Mouse (Mus musculus): Measurements from ENCODE around the gene Gm6657.

The Gm6657 gene

GRCm38 (mm10) chr12:78193942-78194341, at the start of gene Gm6657:
Gm6657 (plus strand) TSS chr12:78194242.
- no peak for DNase-seq

- no peak for DNase-seq
These were observed 40.6 kb upstream of the Gm6657 start for GRCm38 (mm10) chr12:78153308-78154002.

GRCm38 (mm10) chr12:78170178-78170577, 23.9 kb upstream of the Gm6657 start:
- DNase-seq: no peak

- no peak for DNase-seq
These were observed 20.1 kb upstream of the Gm6657 start for GRCm38 (mm10) chr12:78173945-78174344.

GRCm38 (mm10) chr12:78174671-78175070, 19.4 kb upstream of the Gm6657 start:
- no peak for DNase-seq

GRCm38 (mm10) chr12:78181452-78181851, 12.6 kb upstream of the Gm6657 start:
- no peak for DNase-seq

GRCm38 (mm10) chr12:78195368-78195767, 1.3 kb downstream of the Gm6657 start:
- no peak for DNase-seq

DNA sequence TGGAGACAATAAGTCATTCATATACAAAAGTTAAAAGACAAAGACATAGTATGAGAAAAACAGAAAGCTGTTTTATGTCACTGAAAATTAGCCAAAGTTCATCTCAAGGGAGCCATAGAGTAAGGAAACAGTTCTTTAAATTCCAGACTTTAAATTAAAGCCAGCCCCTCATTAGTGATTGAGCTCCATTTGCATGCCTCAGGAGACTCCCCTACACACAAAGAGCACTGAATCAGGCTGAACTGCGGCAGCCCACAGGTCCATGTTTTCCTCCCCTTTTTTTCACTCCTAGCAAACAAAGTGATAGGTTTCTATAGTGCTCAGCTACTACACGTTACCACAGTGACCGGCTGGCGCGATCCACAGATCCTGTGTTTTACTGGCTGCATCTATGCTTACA, 9.6 kb downstream of the Gm6657 start:
- DNase-seq: no peak

GRCm38 (mm10) chr12:78205915-78206570, 12.0 kb downstream of the Gm6657 start:
- DNase-seq: peak; percentile 69 to 73

GRCm38 (mm10) chr12:78206571-78206960, 12.5 kb downstream of the Gm6657 start:
- no peak for DNase-seq

DNA sequence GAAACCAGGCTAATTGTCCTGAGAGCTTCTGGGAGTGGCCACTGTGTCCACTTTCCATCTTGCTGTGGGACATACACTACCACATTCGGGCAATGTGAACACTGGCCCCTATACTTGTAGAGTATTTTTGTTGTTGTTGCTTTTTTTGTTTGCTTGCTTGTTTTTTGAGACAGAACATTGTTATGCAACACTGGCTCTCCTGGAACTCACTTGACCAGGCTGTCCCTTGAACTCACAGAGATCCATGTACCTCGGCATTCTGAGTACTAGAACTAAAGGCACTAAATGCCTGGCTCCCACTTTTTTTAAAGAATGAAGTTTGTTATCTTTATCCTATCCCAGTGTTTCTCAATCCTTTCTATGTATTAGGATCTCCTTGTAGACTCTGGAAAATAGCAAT, 15.8 kb downstream of the Gm6657 start:
- DNase-seq: no peak

DNA sequence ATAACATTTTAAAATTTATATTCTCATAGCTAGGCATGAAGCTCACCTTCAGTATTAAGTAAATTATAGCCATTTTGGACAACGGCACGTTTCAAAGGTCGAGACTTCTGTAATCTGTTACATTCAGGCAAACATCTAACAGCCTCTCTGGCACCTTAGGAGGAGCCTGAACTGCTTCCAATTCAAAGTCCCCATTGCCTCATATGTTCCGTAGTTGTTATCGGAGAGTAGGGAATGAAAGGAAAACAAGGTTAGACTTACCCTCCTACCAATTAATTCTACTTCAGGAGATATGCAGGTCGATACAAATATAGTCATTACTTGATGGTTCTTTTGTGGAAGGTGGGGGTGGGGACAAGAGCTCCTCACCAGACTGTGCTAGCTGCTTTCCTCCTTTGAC, 21.4 kb downstream of the Gm6657 start:
- DNase-seq: no peak

- DNase-seq: no peak
These were observed 25.3 kb downstream of the Gm6657 start for GRCm38 (mm10) chr12:78219191-78219825.

- peak; percentile 92 to 95 for DNase-seq
These were observed 31.9 kb downstream of the Gm6657 start, which contains the start of gene Gphn for GRCm38 (mm10) chr12:78225707-78226518. Gphn (plus strand) TSS chr12:78226379.

- peak in 1 of 2 experiments; percentile 89 for DNase-seq
These were observed 32.5 kb downstream of the Gm6657 start for GRCm38 (mm10) chr12:78226519-78226875.

DNA sequence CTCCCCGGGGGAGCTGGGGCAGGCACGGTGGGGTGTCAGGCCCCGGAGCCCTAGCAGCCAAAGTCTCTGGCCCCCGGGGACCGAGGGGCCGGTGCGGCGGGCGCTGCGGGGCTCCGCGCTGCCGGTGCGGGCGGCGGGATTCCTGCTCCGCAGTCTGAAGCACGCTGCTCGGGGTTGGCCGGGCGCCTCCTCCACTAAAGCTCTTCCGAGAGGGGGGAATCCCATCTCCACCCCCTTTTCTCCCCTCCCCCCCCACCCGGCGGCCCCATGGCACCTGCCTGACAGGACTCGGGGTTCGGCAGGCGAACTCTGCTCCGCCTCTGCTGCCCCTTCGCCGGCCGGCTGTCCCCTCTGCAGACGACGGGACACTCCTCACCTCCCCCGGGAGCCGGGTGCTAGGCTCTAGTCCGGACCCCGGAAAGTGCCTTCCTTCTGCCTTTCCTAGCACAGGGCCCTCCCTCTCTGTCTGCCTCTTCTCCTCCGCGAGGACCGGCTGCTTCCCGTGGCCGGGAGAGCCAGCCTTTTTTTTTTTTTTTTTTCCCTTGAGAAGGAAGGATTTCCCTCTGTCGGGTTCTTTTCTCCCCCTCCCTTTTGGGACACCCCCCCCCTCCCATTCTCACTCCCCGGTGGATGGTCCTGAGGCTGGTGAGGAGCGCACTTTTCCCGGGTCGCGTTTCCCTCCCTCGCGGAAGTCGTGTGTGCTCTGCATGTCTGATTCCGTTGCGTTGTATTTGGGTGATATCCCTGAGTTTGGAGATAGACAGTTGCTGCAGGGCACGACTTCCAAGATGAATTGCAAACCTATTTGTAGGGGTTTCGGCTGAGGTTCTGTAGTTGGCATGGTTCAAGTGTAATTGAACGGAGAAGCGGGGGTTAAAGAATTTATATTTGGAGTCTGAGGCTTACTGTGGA, 33.2 kb downstream of the Gm6657 start:
- DNase-seq: peak; percentile 58 to 67

DNA sequence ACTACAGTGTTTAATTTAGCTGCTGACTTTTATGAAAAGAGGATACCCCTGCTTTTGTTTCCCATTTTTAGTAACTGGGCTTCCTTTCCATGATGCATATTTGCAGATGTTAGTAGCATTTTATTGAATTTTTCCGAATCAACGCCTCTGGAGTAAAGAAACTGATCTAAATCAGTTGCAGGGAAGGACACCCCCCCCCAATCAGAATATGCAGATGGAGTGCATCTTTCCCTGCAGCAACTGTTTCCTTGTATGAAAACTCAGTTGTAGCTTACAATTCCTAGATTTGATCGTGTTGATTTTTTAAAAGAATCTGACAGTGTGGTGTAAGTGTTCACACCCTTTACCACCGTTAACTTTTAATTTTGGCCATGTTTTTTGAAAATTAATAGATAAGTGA, 34.1 kb downstream of the Gm6657 start:
- no peak for DNase-seq

DNA sequence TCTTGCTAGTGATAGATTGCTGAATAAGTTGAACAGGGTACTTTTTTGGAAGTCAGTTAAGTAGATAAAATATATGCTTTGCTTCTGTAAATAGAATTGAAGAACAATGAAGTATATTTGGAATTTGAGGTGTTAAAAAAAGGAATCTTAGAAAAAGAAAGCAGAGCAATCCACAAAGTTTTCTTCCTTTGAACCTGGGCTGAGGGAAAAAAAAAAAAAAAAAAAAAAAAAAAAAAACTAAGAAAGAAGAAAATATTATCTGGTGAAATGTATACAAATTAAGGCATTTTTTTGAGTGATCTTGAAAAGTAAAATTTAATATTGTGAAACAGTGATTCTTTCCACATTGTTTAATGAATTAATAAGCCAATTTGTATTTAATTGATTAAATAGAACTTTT, 38.5 kb downstream of the Gm6657 start:
- no peak for DNase-seq

DNA sequence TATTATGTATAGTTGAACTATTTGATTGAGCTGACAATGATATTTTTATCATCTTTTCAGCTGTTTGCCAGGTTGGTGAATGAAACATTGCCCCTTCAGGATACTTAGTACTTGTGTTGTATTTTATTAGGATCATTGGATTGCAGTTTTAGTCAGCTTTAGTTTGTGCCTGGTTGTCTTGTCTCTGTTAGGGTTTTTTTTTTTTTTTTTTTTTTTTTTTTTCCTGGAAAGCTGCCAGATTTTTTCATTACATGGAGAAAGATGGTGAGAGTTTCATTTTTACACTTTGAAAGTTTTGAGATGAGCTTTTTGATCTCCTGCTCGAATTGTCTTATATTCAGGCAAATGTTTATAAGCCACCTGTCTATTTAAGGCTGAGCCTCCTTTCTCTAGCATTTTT, 54.3 kb downstream of the Gm6657 start:
- DNase-seq: no peak

GRCm38 (mm10) chr12:78249151-78249550, 55.1 kb downstream of the Gm6657 start:
- DNase-seq: peak in 1 of 2 experiments; percentile 15
